Mouse (Mus musculus) kidney, postnatal 36 days (tissue): ENCODE results near the gene Gm9048.
"Not testable (repeated sequence)": the region's sequence is repeated elsewhere in the genome, so short reads cannot be mapped to it uniquely, and the experiment has no call there.

ENCODE experiments used
- DNase-seq, 2 experiments: peaks; one replicate each; pipeline ENCODE4 v3.0.0; 2021 to 2022; ENCODE audit warnings: mixed read lengths in 2 of 2

Gm9048 gene

GRCm38 (mm10) chr10:118348579-118348978 is at the start of gene Gm9048:
TSS of gene Gm9048 (minus strand) at chr10:118348679.
- DNase-seq, result not testable (repeated sequence)

- DNase-seq, result peak; percentile 68 to 85
Measured at GRCm38 (mm10) chr10:118370443-118370842, 22.0 kb upstream of the Gm9048 start.

DNA sequence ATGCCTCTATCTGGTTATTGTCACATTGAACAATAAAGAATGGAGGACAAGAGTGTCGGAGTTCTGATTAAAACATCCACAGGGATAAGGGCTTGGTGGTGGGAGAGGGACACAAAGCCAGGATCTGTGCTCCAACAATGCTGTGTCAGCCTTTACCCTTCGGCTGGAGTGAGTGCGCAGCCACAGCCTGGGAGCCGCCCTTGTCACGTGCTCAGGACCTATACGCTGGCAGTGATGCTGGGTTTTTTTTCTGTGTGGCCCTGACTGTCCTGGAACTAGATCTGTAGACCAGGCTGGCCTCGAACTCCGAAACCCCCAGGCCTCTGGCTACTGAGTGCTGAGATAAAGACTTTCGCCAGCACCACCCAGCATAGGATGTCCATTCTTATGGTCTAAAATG is 21.0 kb upstream of the Gm9048 start:
- DNase-seq, result no peak

DNA sequence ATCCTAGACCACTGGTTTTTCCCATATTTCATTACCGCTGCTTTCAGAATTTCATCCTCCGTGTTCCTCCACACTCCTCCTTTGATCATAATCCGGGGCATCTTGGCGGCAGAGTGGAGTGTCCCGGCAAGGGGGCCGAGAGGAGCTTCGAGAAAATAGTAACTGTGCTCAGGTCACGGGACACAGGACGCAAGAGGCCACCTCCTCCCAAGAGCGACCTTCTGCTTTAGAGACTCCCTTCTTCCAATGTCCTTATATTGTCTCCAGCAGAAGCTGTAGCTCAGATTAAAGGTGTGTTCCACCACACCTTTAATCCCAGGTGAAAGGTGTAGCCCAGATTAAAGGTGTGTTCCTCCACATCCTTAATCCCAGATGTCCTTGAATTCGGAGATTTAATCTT is 5.5 kb upstream of the Gm9048 start, which contains the start of gene Gm9049:
TSS of gene Gm9049 (minus strand) at position 101 of the 400 bp plus-strand sequence.
- DNase-seq, result not testable (repeated sequence)

DNA sequence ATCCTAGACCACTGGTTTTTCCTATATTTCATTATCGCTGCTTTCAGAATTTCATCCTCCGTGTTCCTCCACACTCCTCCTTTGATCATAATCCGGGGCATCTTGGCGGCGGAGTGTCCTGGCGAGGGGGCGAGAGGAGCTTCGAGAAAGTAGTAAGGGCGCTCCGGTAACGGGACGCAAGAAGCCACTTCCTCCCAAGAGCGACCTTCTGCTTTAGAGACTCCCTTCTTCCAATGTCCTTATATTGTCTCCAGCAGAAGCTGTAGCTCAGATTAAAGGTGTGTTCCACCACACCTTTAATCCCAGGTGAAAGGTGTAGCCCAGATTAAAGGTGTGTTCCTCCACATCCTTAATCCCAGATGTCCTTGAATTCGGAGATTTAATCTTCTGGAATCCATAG is 5.3 kb downstream of the Gm9048 start, which contains the start of gene Gm9046:
TSS of gene Gm9046 (minus strand) at position 101 of the 400 bp plus-strand sequence.
- not testable (repeated sequence) for DNase-seq

- DNase-seq, result not testable (repeated sequence)
Measured at GRCm38 (mm10) chr10:118337731-118338130, 10.7 kb downstream of the Gm9048 start, which contains the start of gene Gm9045. TSS of gene Gm9045 (minus strand) at chr10:118337831.

DNA sequence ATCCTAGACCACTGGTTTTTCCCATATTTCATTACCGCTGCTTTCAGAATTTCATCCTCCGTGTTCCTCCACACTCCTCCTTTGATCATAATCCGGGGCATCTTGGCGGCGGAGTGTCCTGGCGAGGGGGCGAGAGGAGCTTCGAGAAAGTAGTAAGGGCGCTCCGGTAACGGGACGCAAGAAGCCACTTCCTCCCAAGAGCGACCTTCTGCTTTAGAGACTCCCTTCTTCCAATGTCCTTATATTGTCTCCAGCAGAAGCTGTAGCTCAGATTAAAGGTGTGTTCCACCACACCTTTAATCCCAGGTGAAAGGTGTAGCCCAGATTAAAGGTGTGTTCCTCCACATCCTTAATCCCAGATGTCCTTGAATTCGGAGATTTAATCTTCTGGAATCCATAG is 16.2 kb downstream of the Gm9048 start, which contains the start of gene Gm9044:
TSS of gene Gm9044 (minus strand) at position 101 of the 400 bp plus-strand sequence.
- DNase-seq, result not testable (repeated sequence)

GRCm38 (mm10) chr10:118326869-118327268 is 21.6 kb downstream of the Gm9048 start, which contains the start of gene Gm9040:
TSS of gene Gm9040 (minus strand) at chr10:118326969.
- DNase-seq, result not testable (repeated sequence)

DNA sequence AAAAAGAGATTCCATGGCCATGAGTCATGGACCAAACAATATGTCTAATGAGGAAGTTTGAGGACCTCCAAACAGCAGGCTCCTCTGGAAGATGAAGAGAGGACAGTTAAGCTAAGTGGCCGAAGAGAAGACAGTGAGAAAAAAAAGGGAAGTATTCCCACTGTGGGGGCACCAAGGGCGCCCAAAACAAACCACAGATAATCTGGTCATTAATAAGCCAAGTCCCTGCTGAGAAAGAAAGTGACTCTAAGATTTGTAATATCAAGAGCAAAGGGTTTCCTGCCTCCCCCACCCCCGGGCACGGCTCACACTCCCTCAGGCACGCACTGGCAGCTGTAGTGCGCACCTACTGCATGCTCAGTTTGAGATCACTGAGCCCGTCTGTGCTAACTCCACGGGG is 29.5 kb downstream of the Gm9048 start:
- DNase-seq, result no peak

GRCm38 (mm10) chr10:118302133-118302532 is 46.3 kb downstream of the Gm9048 start:
- DNase-seq, result not testable (repeated sequence)
